Comparison of ENCODE assay signal across 8 mouse cellular contexts in genomic region chr11:85995318-85996095, GRCm38 (mm10).
DNase-seq lines count a peak whose midpoint lies in the region; TF ChIP-seq lines count a peak whose summit lies in the region.

No protein-coding gene starts in this region.

- H3K27me3 ChIP-seq in small intestine, adult 2 months (ENCODE audit: control insufficient read depth, insufficient read depth, low read length), result no peaks in the 10 kb centered on the region

- DNase-seq in cerebellum, adult 9-11 months, result peak; percentile 3
- DNase-seq in cerebellum, adult 9-10 months, result no peak
- DNase-seq in embryo, embryonic 10 days (ENCODE audit: low spot score), result peak; percentile 56
- peak; percentile 37 to 39 for DNase-seq in heart, postnatal 14 days
- peak; percentile 17 to 27 for DNase-seq in layer of hippocampus, adult 2 months (ENCODE audit: low spot score in 2 of 2)
- DNase-seq in lung, postnatal 4 days, result peak; percentile 55 to 56
- DNase-seq in adrenal gland, adult 8-10 months, result no peak

- TF ChIP-seq CTCF in layer of hippocampus, adult 2 months (conservative IDR thresholded peaks at IDR 0.05), result peak; percentile 24; the same call in 1 of the 2 replicates
- peak; percentile 29; the same call in 1 of the 2 replicates for TF ChIP-seq CTCF in small intestine, adult 2 months (IDR thresholded peaks at IDR 0.05; ENCODE audit: extremely low read depth, insufficient read length, insufficient replicate concordance, low read depth, low read length)

- intact Hi-C loops in heart, postnatal 14 days (cut with DNase I), result no loop called here

- H3K27ac ChIP-seq in layer of hippocampus, adult 2 months, result peak overlapping the region; percentile 49; the same call in 1 of the 2 replicates
- no peak overlapping the region for H3K27ac ChIP-seq in small intestine, adult 2 months (ENCODE audit: insufficient read depth, low read depth, low read length)

- no peak for TF ChIP-seq POLR2A in small intestine, adult 2 months (IDR thresholded peaks at IDR 0.05; ENCODE audit: low read depth, low read length)

- H3K4me3 ChIP-seq in layer of hippocampus, adult 2 months, result peak overlapping the region; percentile 49
- no peak overlapping the region for H3K4me3 ChIP-seq in small intestine, adult 2 months (ENCODE audit: low read depth, low read length)

- no peaks in the 10 kb centered on the region for H3K36me3 ChIP-seq in small intestine, adult 2 months (ENCODE audit: control insufficient read depth, insufficient read depth, low read length)

- 34% methylated on average over 29 of the region's 29 CpGs for WGBS in small intestine, adult 2 months

- 0 out of 2 replicates have a peak, but pooled peaks cover 2% of the 10 kb centered on the region for H3K4me1 ChIP-seq in small intestine, adult 2 months (ENCODE audit: control insufficient read depth, insufficient read depth, insufficient read length, low read length)

Comparison
In these comparisons a context has a peak if more than half of its experiments do, and no peak if none do; other contexts are left out.
1. DNase-seq: peak in cerebellum, adult 9-11 months (single experiment), embryo, embryonic 10 days (single experiment), heart, postnatal 14 days (2 of 2), layer of hippocampus, adult 2 months (2 of 2) and lung, postnatal 4 days (2 of 2); none in cerebellum, adult 9-10 months (single experiment) and adrenal gland, adult 8-10 months (single experiment).